Mouse (Mus musculus) C2C12 (cell line): ENCODE measurements around the gene Hand2.

Source experiments
- CEBPB ChIP-seq: IDR thresholded peaks from one replicate; pipeline ENCODE4 v1.6.1; 2011; ENCODE audit warnings: low read depth, mild to moderate bottlenecking, control low read depth, moderate library complexity
- CTCF ChIP-seq: IDR thresholded peaks from one replicate; pipeline ENCODE4 v1.5.1; 2011; ENCODE audit not compliant: control insufficient read depth, insufficient read depth, insufficient read length
- MAX ChIP-seq: IDR thresholded peaks from one replicate; pipeline ENCODE4 v1.6.1; 2011; ENCODE audit warnings: mild to moderate bottlenecking, control low read depth
- MYOD1 ChIP-seq: IDR thresholded peaks from one replicate; pipeline ENCODE4 v1.6.1; 2011; ENCODE audit warnings: low read depth; ENCODE audit not compliant: control insufficient read depth, insufficient read length

- TF ChIP-seq CTCF, result no peak
- no peak for TF ChIP-seq CEBPB
- TF ChIP-seq MAX, result no peak
- TF ChIP-seq MYOD1, result no peak
Measured at GRCm38 (mm10) chr8:57322961-57323941, 2.5 kb downstream of the Hand2 start.
